Mouse (Mus musculus) forebrain, embryonic 13.5 days (tissue): Measurements from ENCODE around the gene Gm9821. TPM values are rescaled to one million over a fixed set of nuclear protein-coding genes. Genes with fewer than 3 reads are reported as not detected.
A peak's percentile ranks its signal among the peaks of the same experiment; 100 is the strongest.

Experiments
- ATAC-seq: fragments of 200-750 bp; cut with Nextera tagmentation; 2 replicates; pipeline ENCODE4 v1.8.0; 2017
- H3K27ac ChIP-seq: fragments of 300-500 bp; sonication (generic); 2 replicates; pipeline ENCODE4 v1.5.1; 2015; ENCODE audit warnings: inconsistent platforms, mild to moderate bottlenecking, moderate library complexity
- H3K27me3 ChIP-seq: fragments of 300-500 bp; sonication (generic); 2 replicates; pipeline ENCODE4 v1.6.1; 2015; ENCODE audit warnings: mild to moderate bottlenecking, inconsistent platforms
- H3K36me3 ChIP-seq: fragments of 300-500 bp; sonication (generic); 2 replicates; pipeline ENCODE4 v1.6.1; 2015; ENCODE audit warnings: mild to moderate bottlenecking, inconsistent platforms; ENCODE audit not compliant: poor library complexity, severe bottlenecking
- H3K4me1 ChIP-seq: fragments of 300-500 bp; sonication (generic); 2 replicates; pipeline ENCODE4 v1.6.1; 2015; ENCODE audit warnings: inconsistent platforms
- H3K4me2 ChIP-seq: fragments of 300-500 bp; sonication (generic); 2 replicates; pipeline ENCODE4 v1.6.1; 2015; ENCODE audit warnings: inconsistent platforms, mild to moderate bottlenecking, moderate library complexity
- H3K4me3 ChIP-seq: fragments of 300-500 bp; sonication (generic); 2 replicates; pipeline ENCODE4 v1.5.1; 2015; ENCODE audit warnings: mild to moderate bottlenecking, inconsistent platforms
- H3K9ac ChIP-seq: fragments of 300-500 bp; sonication (generic); 2 replicates; pipeline ENCODE4 v1.6.1; 2015; ENCODE audit warnings: mild to moderate bottlenecking, inconsistent platforms
- H3K9me3 ChIP-seq: fragments of 300-500 bp; sonication (generic); replicated peaks from 2 replicates; pipeline ENCODE4 v1.6.1; 2016; ENCODE audit warnings: inconsistent platforms
- whole genome bisulfite sequencing: fragments of 180-500 bp; shearing (Covaris S2); methylation state at CpG from one replicate; pipeline ENCODE4 v1.1.7; 2015; 5-methylcytosine and 5-hydroxymethylcytosine counted together
- polyA plus RNA-seq: library from polyadenylated mRNA; unstranded; fragments of >200 nt; fragmentation: Nextera tagmentation; extraction: Ambion mirVana; gene quantifications from 2 replicates; pipeline ENCODE4 v1.2.1, GENCODE M21; 2015

The Gm9821 gene
- polyA plus RNA-seq, 1 experiment from 2014 or later: 0.41 TPM

DNA sequence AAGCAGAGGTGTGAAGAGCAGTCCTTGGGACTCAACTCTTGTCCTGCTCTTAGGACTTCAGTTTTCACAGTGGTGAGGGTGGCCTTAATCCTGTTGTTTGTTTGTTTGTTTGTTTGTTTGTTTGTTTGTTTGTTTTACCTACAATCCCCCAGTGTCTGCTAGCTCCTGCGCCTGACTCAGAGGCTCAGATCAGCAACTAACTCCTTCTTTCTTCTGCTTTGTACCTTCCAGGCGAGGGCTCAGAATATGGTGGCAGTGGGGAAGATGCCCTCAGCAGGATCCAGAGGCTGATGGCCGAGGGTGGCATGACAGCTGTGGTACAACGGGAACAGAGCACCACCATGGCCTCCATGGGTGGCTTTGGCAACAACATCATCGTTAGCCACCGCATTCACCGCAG is 28.4 kb upstream of the Gm9821 start:
- Histone ChIP-seq H3K4me1 (peaks cover 10% of the 10 kb centered on the region), H3K36me3 (peaks cover 67% of the 10 kb centered on the region), H3K27ac (no peak overlapping the region), H3K9ac (no peak overlapping the region), H3K27me3 (peaks cover 25% of the 10 kb centered on the region), H3K9me3 (no peaks in the 10 kb centered on the region), H3K4me2 (no peak overlapping the region), H3K4me3 (no peak overlapping the region)
- WGBS: 86% methylated on average over 7 of the region's 7 CpGs
- ATAC-seq: no peak

DNA sequence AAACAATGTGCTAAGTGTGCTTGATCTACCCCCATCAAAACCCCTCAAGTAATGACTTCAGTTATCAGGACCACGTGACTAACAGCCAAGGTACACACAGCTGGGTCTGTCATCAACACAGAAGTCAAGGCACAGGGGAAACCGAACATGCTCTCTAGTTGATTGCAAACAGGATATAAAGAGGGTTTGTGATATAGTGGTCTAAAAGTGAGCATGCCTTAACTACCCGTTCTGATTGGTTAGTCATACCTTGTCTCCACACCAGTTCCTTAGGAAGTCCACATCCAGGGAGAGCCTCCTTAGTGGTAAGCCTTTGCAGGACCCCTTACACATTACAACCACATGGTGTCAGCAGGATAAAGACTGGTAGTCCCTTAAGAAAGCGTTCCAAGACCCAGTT is 25.4 kb upstream of the Gm9821 start:
- WGBS: 76% methylated on average over 4 of the region's 4 CpGs
- H3K27me3 ChIP-seq: peaks cover 55% of the 10 kb centered on the region
- H3K9me3 ChIP-seq: no peaks in the 10 kb centered on the region
- no peak overlapping the region for H3K9ac ChIP-seq
- no peak overlapping the region for H3K27ac ChIP-seq
- H3K36me3 ChIP-seq: peaks cover 37% of the 10 kb centered on the region
- no peak overlapping the region for H3K4me2 ChIP-seq
- H3K4me1 ChIP-seq: peaks cover 29% of the 10 kb centered on the region
- ATAC-seq: no peak
- no peak overlapping the region for H3K4me3 ChIP-seq

DNA sequence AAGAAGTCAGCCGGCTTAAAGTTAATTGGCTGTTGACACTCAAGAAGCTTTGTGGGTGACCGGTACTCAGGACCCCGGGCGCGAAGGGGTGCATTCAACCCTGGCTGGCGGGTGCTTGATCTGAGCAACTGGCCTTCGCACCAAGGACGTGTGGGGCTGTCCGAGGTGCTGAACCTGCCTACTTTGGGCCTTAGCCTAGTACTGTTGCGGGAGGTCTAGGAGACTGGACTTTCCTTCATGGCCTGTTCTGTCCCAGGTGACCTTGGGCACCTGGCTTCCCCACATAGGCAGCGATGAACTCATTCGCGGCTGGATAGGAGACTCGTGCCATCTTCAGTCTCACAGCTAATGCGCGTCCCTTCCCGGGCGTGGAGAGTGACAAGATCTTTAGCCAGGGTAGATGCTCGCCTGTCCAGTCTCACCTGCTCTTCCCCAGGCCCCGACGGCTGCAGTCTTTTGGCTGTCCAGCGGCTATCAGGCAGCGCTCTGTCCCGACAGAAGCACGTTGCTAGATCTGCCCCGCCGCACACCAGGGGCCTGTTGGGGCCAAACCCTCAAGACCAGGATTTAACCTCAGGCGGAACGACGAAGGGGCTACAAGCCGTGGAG is 24.2 kb upstream of the Gm9821 start:
- Histone ChIP-seq H3K9ac (peak overlapping the region; percentile 63), H3K9me3 (no peaks in the 10 kb centered on the region), H3K27me3 (peaks cover 61% of the 10 kb centered on the region), H3K4me3 (peak overlapping the region; percentile 62), H3K27ac (no peak overlapping the region), H3K36me3 (peaks cover 27% of the 10 kb centered on the region), H3K4me2 (peak overlapping the region; percentile 90), H3K4me1 (peaks cover 29% of the 10 kb centered on the region)
- ATAC-seq: peak; percentile 1; the same call in 1 of the 2 replicates
- WGBS: 4% methylated on average over 31 of the region's 31 CpGs

DNA sequence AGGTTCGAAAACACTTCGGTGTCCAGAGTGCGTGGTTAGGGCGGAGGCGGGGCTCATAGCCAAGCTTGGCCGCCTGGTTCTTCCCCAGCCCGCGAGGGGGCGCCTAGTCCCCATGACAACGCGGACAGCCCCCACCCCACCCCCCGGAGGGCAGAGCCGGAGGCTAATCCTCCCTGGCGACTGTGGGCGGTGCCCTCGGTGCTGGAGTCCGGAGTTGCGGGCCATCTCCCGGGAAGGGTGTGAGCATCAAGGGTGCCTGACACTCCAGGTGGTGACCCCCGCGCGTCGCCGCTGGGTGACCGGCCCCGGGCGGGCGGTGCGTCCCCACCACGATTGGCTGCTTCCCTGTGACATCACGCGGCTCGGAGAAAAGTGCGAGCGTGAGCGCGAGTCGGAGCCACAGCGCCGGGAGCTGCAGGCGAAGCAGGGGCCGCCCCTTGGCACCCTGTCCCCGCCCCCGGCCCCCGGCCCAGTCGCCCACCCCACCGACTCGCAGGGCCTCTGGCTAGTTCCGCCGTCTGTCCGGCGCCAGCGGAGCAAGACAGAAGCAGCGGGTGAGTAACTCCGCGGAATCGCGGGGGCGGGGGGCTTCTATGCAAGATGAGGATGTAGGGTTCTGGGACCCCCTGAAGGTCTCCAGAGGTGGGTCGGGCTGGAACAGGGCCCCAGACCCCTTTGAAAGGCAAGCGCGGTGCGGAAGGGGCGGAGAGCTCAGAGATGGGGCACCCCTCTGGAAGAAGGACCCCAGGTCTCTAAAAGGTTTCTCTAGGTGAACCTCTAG is 23.5 kb upstream of the Gm9821 start:
- 1% methylated on average over 60 of the region's 64 CpGs for WGBS
- Histone ChIP-seq H3K4me1 (peaks cover 29% of the 10 kb centered on the region), H3K36me3 (peaks cover 21% of the 10 kb centered on the region), H3K4me2 (peak overlapping the region; percentile 90), H3K27ac (no peak overlapping the region), H3K9ac (peak overlapping the region; percentile 63), H3K4me3 (peak overlapping the region; percentile 62), H3K9me3 (no peaks in the 10 kb centered on the region), H3K27me3 (peaks cover 61% of the 10 kb centered on the region)
- ATAC-seq: peak; percentile 79

DNA sequence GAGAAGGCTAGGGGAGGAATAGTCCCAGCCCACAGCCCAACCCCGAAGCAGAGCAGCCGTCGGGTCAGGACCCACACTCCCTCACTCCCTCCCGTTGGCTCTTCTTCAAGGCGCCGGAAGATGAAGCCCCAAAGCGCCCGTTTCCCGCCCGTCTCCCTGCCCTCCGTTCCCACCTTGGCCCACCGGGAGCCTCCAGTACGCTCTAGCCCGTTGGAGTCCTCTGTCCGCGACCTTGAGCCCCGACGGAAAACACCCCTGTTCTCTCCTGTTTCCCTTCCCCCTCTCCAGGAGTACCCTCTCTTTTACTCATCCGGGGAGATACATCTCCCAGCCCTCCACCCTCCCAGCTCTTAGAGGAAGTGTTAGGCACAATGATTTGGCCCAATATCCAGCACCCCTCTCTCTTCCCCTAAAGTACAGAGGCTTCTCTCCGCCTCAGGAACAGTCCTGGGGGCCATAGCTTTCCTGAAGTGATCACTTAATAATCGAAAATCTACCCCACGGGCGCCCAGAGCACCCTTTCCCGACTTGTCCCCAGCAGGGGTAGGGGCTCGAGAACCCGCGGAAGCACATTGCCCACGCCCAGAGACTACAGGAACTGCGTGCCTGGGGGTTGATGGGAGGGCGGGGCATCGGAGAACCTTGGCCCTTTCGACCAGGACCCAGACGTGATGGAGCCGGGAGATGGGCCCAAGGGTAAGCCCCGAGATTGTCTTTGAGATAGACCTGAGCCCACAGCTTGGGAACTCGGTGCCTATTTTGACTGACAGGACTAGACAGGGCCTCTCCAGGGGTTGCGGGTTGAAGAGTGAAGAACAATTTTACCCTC is 22.7 kb upstream of the Gm9821 start:
- H3K36me3 ChIP-seq: peaks cover 13% of the 10 kb centered on the region
- no peak for ATAC-seq
- H3K4me2 ChIP-seq: peak overlapping the region; percentile 90
- peaks cover 64% of the 10 kb centered on the region for H3K27me3 ChIP-seq
- peak overlapping the region; percentile 62 for H3K4me3 ChIP-seq
- no peak overlapping the region for H3K27ac ChIP-seq
- peaks cover 29% of the 10 kb centered on the region for H3K4me1 ChIP-seq
- peak overlapping the region; percentile 63 for H3K9ac ChIP-seq
- no peaks in the 10 kb centered on the region for H3K9me3 ChIP-seq
- WGBS: 3% methylated on average over 37 of the region's 37 CpGs

DNA sequence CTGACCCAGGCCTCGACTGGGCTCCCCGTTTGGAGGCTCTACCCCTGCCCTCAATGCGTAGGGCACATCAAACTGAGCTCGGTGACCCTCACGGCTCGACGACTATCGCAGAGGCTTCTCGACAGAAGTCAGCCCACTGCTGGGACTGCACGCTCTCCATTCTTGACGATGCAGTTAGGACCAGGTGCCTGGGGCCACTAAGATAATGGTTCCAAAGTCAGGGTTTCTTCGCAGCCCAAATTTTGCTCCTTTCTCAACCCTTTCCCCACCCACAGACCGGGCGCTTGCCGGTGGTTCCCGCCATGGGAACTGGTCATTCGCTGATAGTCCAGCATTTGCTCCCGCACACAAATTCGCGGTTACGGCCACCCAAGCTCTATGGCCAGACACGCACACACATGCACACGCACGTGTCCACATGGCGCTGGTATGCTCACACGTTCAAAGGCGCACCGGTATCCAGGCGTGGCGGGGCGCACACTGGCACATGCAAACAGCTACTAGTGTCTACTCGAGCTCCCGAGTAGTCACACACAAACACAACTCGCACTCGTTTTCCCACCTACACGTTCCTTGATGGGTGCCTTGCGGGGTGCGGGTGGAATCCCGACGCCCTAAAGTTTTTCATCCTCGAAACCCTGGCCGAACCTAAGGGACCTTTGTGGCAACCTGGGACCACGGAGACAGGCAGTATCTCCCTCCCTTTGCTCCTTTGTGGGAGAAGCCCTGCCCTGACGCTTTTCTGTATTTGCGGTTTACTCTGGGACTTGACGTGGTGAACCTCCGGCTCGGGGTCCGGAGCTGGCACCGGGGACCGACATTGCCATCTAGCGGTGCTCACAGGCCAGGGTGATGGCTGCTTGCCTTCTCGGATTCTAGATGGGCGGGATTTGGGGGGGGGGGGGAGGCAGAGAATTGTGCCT is 21.8 kb upstream of the Gm9821 start:
- Histone ChIP-seq H3K4me2 (peak overlapping the region; percentile 90), H3K4me3 (peak overlapping the region; percentile 62), H3K4me1 (peaks cover 29% of the 10 kb centered on the region), H3K36me3 (peaks cover 7% of the 10 kb centered on the region; the same call in 1 of the 2 replicates), H3K27me3 (peaks cover 64% of the 10 kb centered on the region), H3K9ac (peak overlapping the region; percentile 30; the same call in 1 of the 2 replicates), H3K27ac (no peak overlapping the region), H3K9me3 (no peaks in the 10 kb centered on the region)
- WGBS: 3% methylated on average over 54 of the region's 54 CpGs
- no peak for ATAC-seq

DNA sequence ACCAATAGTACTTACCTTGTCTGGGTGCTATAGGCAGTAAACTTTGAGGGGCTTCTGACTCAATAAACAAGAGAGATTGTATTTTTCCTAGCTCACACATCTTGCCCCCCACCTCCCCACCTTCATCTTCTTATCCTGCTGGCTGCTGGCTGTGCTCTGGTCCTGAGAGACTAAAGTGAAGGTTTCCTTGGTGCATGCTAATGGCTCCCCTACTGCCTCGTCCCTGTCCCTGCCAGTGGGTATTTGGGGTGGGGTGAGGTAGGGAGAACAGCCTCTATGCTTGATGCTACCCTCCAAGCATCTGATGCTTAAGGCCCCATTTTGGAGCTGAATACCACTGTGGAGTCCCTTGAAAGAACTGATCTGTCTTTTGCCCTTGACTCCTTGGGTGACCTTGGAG is 20.8 kb upstream of the Gm9821 start:
- no peak overlapping the region for H3K4me2 ChIP-seq
- H3K27me3 ChIP-seq: peaks cover 61% of the 10 kb centered on the region
- no peaks in the 10 kb centered on the region for H3K9me3 ChIP-seq
- ATAC-seq: no peak
- H3K9ac ChIP-seq: no peak overlapping the region
- no peak overlapping the region for H3K4me3 ChIP-seq
- peaks cover 34% of the 10 kb centered on the region for H3K4me1 ChIP-seq
- H3K27ac ChIP-seq: no peak overlapping the region
- peaks cover 8% of the 10 kb centered on the region; the same call in 1 of the 2 replicates for H3K36me3 ChIP-seq
- WGBS: 76% methylated on average over 1 of the region's 1 CpGs

DNA sequence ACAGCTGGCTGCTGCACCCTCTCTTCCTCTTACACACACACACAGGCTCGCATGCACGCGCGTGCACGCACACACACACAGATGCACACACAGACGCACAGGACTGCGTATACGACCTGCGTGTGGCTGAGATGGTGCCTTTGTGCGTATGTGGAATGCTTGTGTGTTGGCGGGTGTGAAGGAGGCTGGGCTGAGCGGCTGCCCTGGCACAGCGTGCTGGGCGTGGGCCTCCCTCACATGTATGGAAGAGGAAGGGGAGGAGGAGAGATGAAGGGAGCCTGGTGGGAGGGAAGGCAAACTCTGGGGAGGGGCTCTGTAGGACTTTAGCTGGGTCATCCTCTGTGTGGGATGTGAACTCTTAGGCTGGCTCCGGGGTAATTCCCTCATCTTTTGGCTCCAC is 20.1 kb upstream of the Gm9821 start:
- 87% methylated on average over 15 of the region's 15 CpGs for WGBS
- peaks cover 8% of the 10 kb centered on the region; the same call in 1 of the 2 replicates for H3K36me3 ChIP-seq
- H3K4me3 ChIP-seq: no peak overlapping the region
- H3K4me1 ChIP-seq: peaks cover 41% of the 10 kb centered on the region
- H3K9me3 ChIP-seq: no peaks in the 10 kb centered on the region
- no peak for ATAC-seq
- H3K27me3 ChIP-seq: peaks cover 56% of the 10 kb centered on the region
- no peak overlapping the region for H3K4me2 ChIP-seq
- no peak overlapping the region for H3K27ac ChIP-seq
- no peak overlapping the region for H3K9ac ChIP-seq

DNA sequence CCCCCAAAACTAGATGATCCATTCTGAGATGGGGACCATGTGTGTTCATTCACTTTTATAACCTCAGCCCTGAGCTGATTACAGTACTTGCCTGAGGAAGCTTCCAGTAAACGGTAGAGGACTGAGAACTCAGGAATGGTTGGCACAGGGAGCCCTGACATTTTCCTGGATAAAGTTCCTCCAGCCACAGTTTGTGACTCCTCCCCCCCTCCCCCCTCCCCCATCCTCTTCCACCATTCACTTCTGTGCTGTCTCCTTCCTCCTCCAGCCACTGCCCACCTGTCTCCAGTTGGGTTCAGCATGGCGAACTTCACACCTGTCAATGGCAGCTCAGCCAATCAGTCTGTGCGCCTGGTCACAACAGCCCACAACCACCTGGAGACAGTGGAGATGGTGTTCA is 18.6 kb upstream of the Gm9821 start, which contains the start of gene Chrm4:
Gene Chrm4, plus strand, starts transcription at position 301 of the 400 bp plus-strand sequence.
- peak within 1 kb of the TSS; percentile 25 for H3K4me2 ChIP-seq

DNA sequence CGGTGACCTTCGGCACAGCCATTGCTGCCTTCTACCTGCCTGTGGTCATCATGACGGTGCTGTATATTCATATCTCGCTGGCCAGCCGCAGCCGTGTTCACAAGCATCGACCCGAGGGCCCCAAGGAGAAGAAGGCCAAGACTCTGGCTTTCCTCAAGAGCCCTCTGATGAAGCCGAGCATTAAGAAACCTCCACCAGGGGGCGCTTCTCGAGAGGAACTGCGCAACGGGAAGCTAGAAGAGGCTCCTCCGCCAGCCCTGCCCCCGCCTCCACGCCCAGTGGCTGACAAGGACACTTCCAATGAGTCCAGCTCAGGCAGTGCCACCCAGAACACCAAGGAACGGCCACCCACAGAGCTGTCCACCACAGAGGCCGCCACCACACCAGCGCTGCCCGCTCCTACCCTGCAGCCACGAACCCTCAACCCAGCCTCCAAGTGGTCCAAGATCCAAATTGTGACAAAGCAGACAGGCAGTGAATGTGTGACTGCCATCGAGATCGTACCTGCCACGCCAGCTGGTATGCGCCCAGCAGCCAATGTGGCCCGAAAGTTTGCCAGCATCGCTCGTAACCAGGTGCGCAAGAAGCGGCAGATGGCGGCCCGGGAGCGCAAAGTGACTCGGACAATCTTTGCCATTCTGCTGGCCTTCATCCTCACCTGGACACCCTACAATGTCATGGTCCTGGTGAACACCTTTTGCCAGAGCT is 17.5 kb upstream of the Gm9821 start:
- Histone ChIP-seq H3K9me3 (no peaks in the 10 kb centered on the region), H3K4me2 (peak overlapping the region; percentile 25), H3K4me1 (peaks cover 48% of the 10 kb centered on the region), H3K36me3 (peaks cover 8% of the 10 kb centered on the region; the same call in 1 of the 2 replicates), H3K27me3 (peaks cover 30% of the 10 kb centered on the region), H3K27ac (no peak overlapping the region), H3K9ac (no peak overlapping the region), H3K4me3 (no peak overlapping the region)
- WGBS: 46% methylated on average over 34 of the region's 34 CpGs
- no peak for ATAC-seq

More for the DNA sequence above, 18.6 kb upstream of the Gm9821 start, which contains the start of gene Chrm4:
- Histone ChIP-seq H3K4me3 (no peak within 1 kb of the TSS), H3K9ac (no peak within 1 kb of the TSS), H3K27me3 (peaks cover 41% of the 10 kb centered on the region), H3K9me3 (no peaks in the 10 kb centered on the region), H3K4me1 (peaks cover 48% of the 10 kb centered on the region), H3K27ac (no peak within 1 kb of the TSS), H3K36me3 (peaks cover 8% of the 10 kb centered on the region; the same call in 1 of the 2 replicates)
- ATAC-seq: no peak
- 87% methylated on average over 3 of the region's 3 CpGs for WGBS
